ENCODE assay signal across 13 mouse cellular contexts in genomic region chr11:104124582-104124981, GRCm38 (mm10). TPM values are rescaled to one million over a fixed set of nuclear protein-coding genes. Genes with fewer than 3 reads are reported as not detected.
DNase-seq lines count a peak whose midpoint lies in the region; ATAC-seq lines count a peak whose summit lies in the region.
"Had no signal": no experiment of that assay in that cellular context is flagged by ENCODE, and none has a peak within 500 bp of the region (broad histone marks: within the 10 kb centered on the region; RNA-seq: fewer than 3 reads in every experiment).

No protein-coding gene starts in this region.

- H3K27ac ChIP-seq in forebrain, embryonic 14.5 days (ENCODE audit: low read depth, low read length): no peak overlapping the region
- no peak overlapping the region for H3K27ac ChIP-seq in forebrain, embryonic 13.5 days
- H3K27ac ChIP-seq in midbrain, embryonic 14.5 days (replicated peaks; ENCODE audit: low read depth, low read length): no peak overlapping the region
- no peak overlapping the region for H3K27ac ChIP-seq in midbrain, embryonic 11.5 days (ENCODE audit: low read depth, low read length)
- H3K27ac ChIP-seq: heart, embryonic 13.5 days; kidney, postnatal 0 days had no signal

- H3K4me1 ChIP-seq in forebrain, embryonic 14.5 days (ENCODE audit: control insufficient read depth, insufficient read depth, low read length): no peaks in the 10 kb centered on the region
- peaks cover 4% of the 10 kb centered on the region; the same call in 1 of the 2 replicates for H3K4me1 ChIP-seq in forebrain, embryonic 13.5 days
- no peaks in the 10 kb centered on the region for H3K4me1 ChIP-seq in midbrain, embryonic 14.5 days (ENCODE audit: control insufficient read depth, insufficient read depth, low read length)
- H3K4me1 ChIP-seq in midbrain, embryonic 11.5 days (ENCODE audit: control insufficient read depth, insufficient read depth, low read length): no peaks in the 10 kb centered on the region
- H3K4me1 ChIP-seq: heart, embryonic 13.5 days had no signal

- WGBS in forebrain, embryonic 14.5 days: 71% methylated on average over 3 of the region's 3 CpGs
- WGBS in forebrain, embryonic 13.5 days: 75% methylated on average over 3 of the region's 3 CpGs
- WGBS in midbrain, embryonic 14.5 days: 86% methylated on average over 3 of the region's 3 CpGs
- 86% methylated on average over 3 of the region's 3 CpGs for WGBS in midbrain, embryonic 11.5 days

- no peaks in the 10 kb centered on the region for H3K9me3 ChIP-seq in forebrain, embryonic 14.5 days (replicated peaks; ENCODE audit: control insufficient read depth, low read length)
- no peaks in the 10 kb centered on the region for H3K9me3 ChIP-seq in forebrain, embryonic 13.5 days (replicated peaks)
- no peaks in the 10 kb centered on the region for H3K9me3 ChIP-seq in midbrain, embryonic 14.5 days (ENCODE audit: control insufficient read depth, low read length)
- no peaks in the 10 kb centered on the region for H3K9me3 ChIP-seq in midbrain, embryonic 11.5 days (ENCODE audit: control insufficient read depth, low read length)
- H3K9me3 ChIP-seq: G1E; heart, embryonic 13.5 days had no signal

- H3K4me3 ChIP-seq in forebrain, embryonic 14.5 days (ENCODE audit: low read depth, low read length): no peak overlapping the region
- no peak overlapping the region for H3K4me3 ChIP-seq in forebrain, embryonic 13.5 days
- H3K4me3 ChIP-seq in midbrain, embryonic 14.5 days (replicated peaks; ENCODE audit: low read depth, low read length): no peak overlapping the region
- no peak overlapping the region for H3K4me3 ChIP-seq in midbrain, embryonic 11.5 days (ENCODE audit: low read depth, low read length)
- H3K4me3 ChIP-seq: heart, embryonic 13.5 days had no signal

- no peak overlapping the region for H3K4me2 ChIP-seq in forebrain, embryonic 14.5 days (ENCODE audit: low read length)
- no peak overlapping the region for H3K4me2 ChIP-seq in forebrain, embryonic 13.5 days
- no peak overlapping the region for H3K4me2 ChIP-seq in midbrain, embryonic 14.5 days (ENCODE audit: low read length)
- H3K4me2 ChIP-seq in midbrain, embryonic 11.5 days: no peak overlapping the region
- H3K4me2 ChIP-seq: heart, embryonic 13.5 days had no signal

- H3K9ac ChIP-seq in forebrain, embryonic 14.5 days (ENCODE audit: low read length): no peak overlapping the region
- no peak overlapping the region for H3K9ac ChIP-seq in forebrain, embryonic 13.5 days
- H3K9ac ChIP-seq in midbrain, embryonic 14.5 days (replicated peaks; ENCODE audit: low read length): no peak overlapping the region
- no peak overlapping the region for H3K9ac ChIP-seq in midbrain, embryonic 11.5 days (ENCODE audit: low read length)
- H3K9ac ChIP-seq: heart, embryonic 13.5 days had no signal

- DNase-seq in forebrain, embryonic 14.5 days (ENCODE audit: low spot score): peak; percentile 42
- DNase-seq in midbrain, embryonic 14.5 days: peak; percentile 50
- DNase-seq in midbrain, embryonic 11.5 days (ENCODE audit: low spot score, missing footprints): no peak
- DNase-seq in cerebellum, adult 18-20 months: peak; percentile 85 to 89
- DNase-seq in kidney, adult 8-10 months: peak; percentile 28 to 32
- no peak for DNase-seq in thymus, postnatal 36 days
- DNase-seq in urinary bladder, postnatal 4 days (ENCODE audit: low spot score in 2 of 2): no peak
- DNase-seq: lung, adult 2 months; thymus, adult 18-20 months had no signal

- H3K36me3 ChIP-seq in forebrain, embryonic 14.5 days (ENCODE audit: control insufficient read depth, insufficient read depth, low read length): no peaks in the 10 kb centered on the region
- H3K36me3 ChIP-seq in forebrain, embryonic 13.5 days (ENCODE audit: poor library complexity, severe bottlenecking): no peaks in the 10 kb centered on the region
- no peaks in the 10 kb centered on the region for H3K36me3 ChIP-seq in midbrain, embryonic 14.5 days (ENCODE audit: control insufficient read depth, insufficient read depth, low read length)
- no peaks in the 10 kb centered on the region for H3K36me3 ChIP-seq in midbrain, embryonic 11.5 days (ENCODE audit: control insufficient read depth, insufficient read depth, low read length)
- H3K36me3 ChIP-seq: G1E; heart, embryonic 13.5 days had no signal

- no peak for ATAC-seq in forebrain, embryonic 14.5 days
- no peak for ATAC-seq in forebrain, embryonic 13.5 days
- ATAC-seq in midbrain, embryonic 14.5 days (ENCODE audit: low FRiP score, low TSS enrichment): no peak
- ATAC-seq in midbrain, embryonic 11.5 days (ENCODE audit: low FRiP score): no peak

- H3K27me3 ChIP-seq in forebrain, embryonic 14.5 days (replicated peaks; ENCODE audit: control insufficient read depth, insufficient read depth, low read length): no peaks in the 10 kb centered on the region
- H3K27me3 ChIP-seq in forebrain, embryonic 13.5 days: no peaks in the 10 kb centered on the region
- H3K27me3 ChIP-seq in midbrain, embryonic 14.5 days (ENCODE audit: control insufficient read depth, insufficient read depth, low read length): no peaks in the 10 kb centered on the region
- no peaks in the 10 kb centered on the region for H3K27me3 ChIP-seq in midbrain, embryonic 11.5 days (ENCODE audit: control insufficient read depth, insufficient read depth, low read length)

RNA-seq across cellular contexts. Expression of gene Crhr1, which starts 8.1 kb away (rescaled TPM):
- 3.0 and 3.1 TPM in 2 replicates for polyA plus RNA-seq in forebrain, embryonic 14.5 days (2014; fragmentation: Nextera tagmentation; extraction: Ambion mirVana)
- polyA plus RNA-seq in forebrain, embryonic 13.5 days (2015; fragmentation: Nextera tagmentation; extraction: Ambion mirVana): 1.2 and 1.9 TPM in 2 replicates
- polyA plus RNA-seq in midbrain, embryonic 14.5 days (2014; fragmentation: Nextera tagmentation; extraction: Ambion mirVana): 4.9 and 7.4 TPM in 2 replicates
- polyA plus RNA-seq in midbrain, embryonic 11.5 days (2014; fragmentation: Nextera tagmentation; extraction: Ambion mirVana): 0.33 and 0.60 TPM in 2 replicates
- polyA plus RNA-seq: G1E; heart, embryonic 13.5 days; lung, adult 2 months had no signal

Comparison
In these comparisons a context has a peak if more than half of its experiments do, and no peak if none do; other contexts are left out.
1. DNase-seq: peak in forebrain, embryonic 14.5 days (single experiment), midbrain, embryonic 14.5 days (single experiment), cerebellum, adult 18-20 months (2 of 2) and kidney, adult 8-10 months (2 of 2); none in midbrain, embryonic 11.5 days (single experiment), thymus, postnatal 36 days (0 of 2) and urinary bladder, postnatal 4 days (0 of 2).